In genomic region chr7:6194129-6194528, GRCm38 (mm10) we compare ENCODE assay signal across 9 mouse cellular contexts. TPM values are rescaled to one million over a fixed set of nuclear protein-coding genes. Genes with fewer than 3 reads are reported as not detected.
DNase-seq lines count a peak whose midpoint lies in the region; ATAC-seq and TF ChIP-seq lines count a peak whose summit lies in the region.
"Had no signal": no experiment of that assay in that cellular context is flagged by ENCODE, and none has a peak within 500 bp of the region (broad histone marks: within the 10 kb centered on the region; RNA-seq: fewer than 3 reads in every experiment).

No protein-coding gene starts in this region.

- H3K36me3 ChIP-seq in forebrain, embryonic 15.5 days = peaks cover 18% of the 10 kb centered on the region
- H3K36me3 ChIP-seq in hindbrain, postnatal 0 days (ENCODE audit: insufficient read depth, low read length) = peaks cover 5% of the 10 kb centered on the region; the same call in 1 of the 2 replicates
- H3K36me3 ChIP-seq in liver, adult 2 months (ENCODE audit: control insufficient read depth, insufficient read depth, low read length) = no peaks in the 10 kb centered on the region; the same call in 1 of the 2 replicates
- peaks cover 11% of the 10 kb centered on the region for H3K36me3 ChIP-seq in midbrain, postnatal 0 days (ENCODE audit: insufficient read depth, low read length)
- H3K36me3 ChIP-seq in stomach, embryonic 14.5 days (ENCODE audit: control insufficient read depth, insufficient read depth, low read length) = peaks cover 9% of the 10 kb centered on the region

- no peak for TF ChIP-seq POLR2A in liver, adult 2 months (IDR thresholded peaks at IDR 0.05; ENCODE audit: extremely low read depth, insufficient read depth, low read length)

- peak; percentile 50 for DNase-seq in right cerebral cortex, adult 18-20 months
- DNase-seq in right cerebral cortex, postnatal 36 days (ENCODE audit: low spot score in 2 of 2) = no peak
- peak; percentile 56 for DNase-seq in cerebellum, adult 11-12 months
- DNase-seq in hindbrain, postnatal 0 days (ENCODE audit: low spot score) = peak; percentile 74
- DNase-seq in liver, adult 2 months (ENCODE audit: extremely low read depth, low read depth, low spot score) = no peak
- DNase-seq in midbrain, postnatal 0 days (ENCODE audit: low spot score) = peak; percentile 70

- 17% methylated on average over 5 of the region's 5 CpGs for WGBS in forebrain, embryonic 15.5 days
- WGBS in hindbrain, postnatal 0 days = 13% methylated on average over 5 of the region's 5 CpGs
- WGBS in liver, adult 2 months = 23% methylated on average over 5 of the region's 5 CpGs
- 16% methylated on average over 5 of the region's 5 CpGs for WGBS in midbrain, postnatal 0 days
- 13% methylated on average over 5 of the region's 5 CpGs for WGBS in stomach, embryonic 14.5 days

- no peaks in the 10 kb centered on the region for H3K79me2 ChIP-seq in liver, adult 2 months (ENCODE audit: control insufficient read depth, insufficient read depth, low read length)

- no peak overlapping the region for H3K4me3 ChIP-seq in forebrain, embryonic 15.5 days
- no peak overlapping the region for H3K4me3 ChIP-seq in hindbrain, postnatal 0 days (ENCODE audit: low read length)
- H3K4me3 ChIP-seq in liver, adult 2 months (ENCODE audit: insufficient read depth, low read depth, low read length) = no peak overlapping the region
- no peak overlapping the region for H3K4me3 ChIP-seq in midbrain, postnatal 0 days (ENCODE audit: low read depth, low read length)
- H3K4me3 ChIP-seq in stomach, embryonic 14.5 days (ENCODE audit: low read depth, low read length) = no peak overlapping the region
- H3K4me3 ChIP-seq: erythroblast, embryonic 14.5 days had no signal

- ATAC-seq in forebrain, embryonic 15.5 days (replicated peaks) = peak; percentile 71
- ATAC-seq in hindbrain, postnatal 0 days = peak; percentile 83
- peak; percentile 77 for ATAC-seq in midbrain, postnatal 0 days (ENCODE audit: low FRiP score)
- ATAC-seq in stomach, embryonic 14.5 days (ENCODE audit: insufficient number of reproducible peaks, insufficient read depth, low FRiP score, low read depth) = peak; percentile 68; the same call in 1 of the 2 replicates

- H3K27me3 ChIP-seq in forebrain, embryonic 15.5 days = no peaks in the 10 kb centered on the region
- no peaks in the 10 kb centered on the region for H3K27me3 ChIP-seq in hindbrain, postnatal 0 days (ENCODE audit: insufficient read depth, low read length)
- H3K27me3 ChIP-seq in liver, adult 2 months (ENCODE audit: control insufficient read depth, insufficient read depth, low read length) = no peaks in the 10 kb centered on the region; the same call in 1 of the 2 replicates
- H3K27me3 ChIP-seq in midbrain, postnatal 0 days (ENCODE audit: insufficient read depth, low read length) = no peaks in the 10 kb centered on the region
- H3K27me3 ChIP-seq in stomach, embryonic 14.5 days (ENCODE audit: control insufficient read depth, insufficient read depth, low read length) = no peaks in the 10 kb centered on the region

- no peak overlapping the region for H3K4me2 ChIP-seq in forebrain, embryonic 15.5 days (replicated peaks)
- H3K4me2 ChIP-seq in hindbrain, postnatal 0 days (ENCODE audit: low read depth, low read length) = no peak overlapping the region
- H3K4me2 ChIP-seq in midbrain, postnatal 0 days (ENCODE audit: low read depth, low read length, poor library complexity, severe bottlenecking) = no peak overlapping the region
- no peak overlapping the region for H3K4me2 ChIP-seq in stomach, embryonic 14.5 days (replicated peaks; ENCODE audit: low read depth, low read length)

- no peaks in the 10 kb centered on the region for H3K4me1 ChIP-seq in forebrain, embryonic 15.5 days
- no peaks in the 10 kb centered on the region for H3K4me1 ChIP-seq in hindbrain, postnatal 0 days (ENCODE audit: insufficient read depth, low read length)
- no peaks in the 10 kb centered on the region; the same call in 1 of the 2 replicates for H3K4me1 ChIP-seq in liver, adult 2 months (ENCODE audit: control insufficient read depth, insufficient read depth, low read length)
- no peaks in the 10 kb centered on the region for H3K4me1 ChIP-seq in midbrain, postnatal 0 days (ENCODE audit: insufficient read depth, low read length)
- H3K4me1 ChIP-seq in stomach, embryonic 14.5 days (ENCODE audit: control insufficient read depth, insufficient read depth, low read length) = no peaks in the 10 kb centered on the region

- TF ChIP-seq CTCF in hindbrain, postnatal 0 days (IDR thresholded peaks at IDR 0.05; ENCODE audit: low read depth) = peak; percentile 90
- peak; percentile 97 for TF ChIP-seq CTCF in liver, adult 2 months (IDR thresholded peaks at IDR 0.05; ENCODE audit: low read depth, low read length)
- TF ChIP-seq CTCF in midbrain, postnatal 0 days (IDR thresholded peaks at IDR 0.05) = peak; percentile 85

- no peaks in the 10 kb centered on the region for H3K9me3 ChIP-seq in forebrain, embryonic 15.5 days
- H3K9me3 ChIP-seq in hindbrain, postnatal 0 days (ENCODE audit: low read length) = no peaks in the 10 kb centered on the region
- no peaks in the 10 kb centered on the region for H3K9me3 ChIP-seq in midbrain, postnatal 0 days (ENCODE audit: low read length)
- no peaks in the 10 kb centered on the region for H3K9me3 ChIP-seq in stomach, embryonic 14.5 days (ENCODE audit: control insufficient read depth, low read depth, low read length)

- H3K9ac ChIP-seq in forebrain, embryonic 15.5 days (replicated peaks) = no peak overlapping the region
- no peak overlapping the region for H3K9ac ChIP-seq in hindbrain, postnatal 0 days (replicated peaks; ENCODE audit: low read length)
- H3K9ac ChIP-seq in liver, adult 2 months (ENCODE audit: low read depth, low read length) = no peak overlapping the region
- no peak overlapping the region for H3K9ac ChIP-seq in midbrain, postnatal 0 days (replicated peaks; ENCODE audit: low read length, poor library complexity, severe bottlenecking)
- no peak overlapping the region for H3K9ac ChIP-seq in stomach, embryonic 14.5 days (replicated peaks; ENCODE audit: low read depth, low read length)

- no peak overlapping the region for H3K27ac ChIP-seq in forebrain, embryonic 15.5 days (replicated peaks)
- no peak overlapping the region for H3K27ac ChIP-seq in hindbrain, postnatal 0 days
- H3K27ac ChIP-seq in liver, adult 2 months (replicated peaks; ENCODE audit: insufficient read depth, low read depth, low read length) = no peak overlapping the region
- no peak overlapping the region for H3K27ac ChIP-seq in midbrain, postnatal 0 days (ENCODE audit: low read depth, low read length)
- no peak overlapping the region for H3K27ac ChIP-seq in stomach, embryonic 14.5 days (ENCODE audit: low read length)

RNA-seq across cellular contexts. Expression of gene Galp, which starts 2.8 kb away (rescaled TPM):
- polyA plus RNA-seq in forebrain, embryonic 15.5 days (2015; fragmentation: Nextera tagmentation; extraction: Ambion mirVana) = not detected in 2 replicates
- not detected in 2 replicates for total RNA-seq in hindbrain, postnatal 0 days (2014; rRNA removed)
- polyA plus RNA-seq in hindbrain, postnatal 0 days (2015; fragmentation: Nextera tagmentation; extraction: Ambion mirVana) = not detected in 2 replicates
- not detected in 2 replicates for total RNA-seq in liver, adult 2 months (2014; rRNA removed)
- not detected in 2 replicates for polyA plus RNA-seq in liver, adult 2 months (2012; rRNA removed)
- not detected in 2 replicates for total RNA-seq in midbrain, postnatal 0 days (2014; rRNA removed)
- polyA plus RNA-seq in midbrain, postnatal 0 days (2015; fragmentation: Nextera tagmentation; extraction: Ambion mirVana) = not detected in 2 replicates
- not detected in 2 replicates for polyA plus RNA-seq in stomach, embryonic 14.5 days (2014; fragmentation: Nextera tagmentation; extraction: Ambion mirVana)
- polyA plus RNA-seq: erythroblast, embryonic 14.5 days had no signal

RNA-seq across cellular contexts. Expression of gene Zfp444, which starts 22.1 kb away (rescaled TPM):
- 111 and 112 TPM in 2 replicates for polyA plus RNA-seq in forebrain, embryonic 15.5 days (2015; fragmentation: Nextera tagmentation; extraction: Ambion mirVana)
- 84.3 and 105 TPM in 2 replicates for total RNA-seq in hindbrain, postnatal 0 days (2014; rRNA removed)
- polyA plus RNA-seq in hindbrain, postnatal 0 days (2015; fragmentation: Nextera tagmentation; extraction: Ambion mirVana) = 69.2 and 70.5 TPM in 2 replicates
- total RNA-seq in liver, adult 2 months (2014; rRNA removed) = 11.0 and 17.5 TPM in 2 replicates
- 23.9 and 29.7 TPM in 2 replicates for polyA plus RNA-seq in liver, adult 2 months (2012; rRNA removed)
- 86.4 and 92.4 TPM in 2 replicates for total RNA-seq in midbrain, postnatal 0 days (2014; rRNA removed)
- polyA plus RNA-seq in midbrain, postnatal 0 days (2015; fragmentation: Nextera tagmentation; extraction: Ambion mirVana) = 78.6 and 85.2 TPM in 2 replicates
- polyA plus RNA-seq in stomach, embryonic 14.5 days (2014; fragmentation: Nextera tagmentation; extraction: Ambion mirVana) = 43.5 and 52.4 TPM in 2 replicates

RNA-seq across cellular contexts. Expression of gene Zscan5b, which starts 27.9 kb away (rescaled TPM):
- polyA plus RNA-seq in forebrain, embryonic 15.5 days (2015; fragmentation: Nextera tagmentation; extraction: Ambion mirVana) = not detected in 2 replicates
- not detected in 2 replicates for total RNA-seq in hindbrain, postnatal 0 days (2014; rRNA removed)
- polyA plus RNA-seq in hindbrain, postnatal 0 days (2015; fragmentation: Nextera tagmentation; extraction: Ambion mirVana) = not detected in 2 replicates
- total RNA-seq in liver, adult 2 months (2014; rRNA removed) = not detected in 2 replicates
- polyA plus RNA-seq in liver, adult 2 months (2012; rRNA removed) = not detected in 2 replicates
- total RNA-seq in midbrain, postnatal 0 days (2014; rRNA removed) = not detected in 2 replicates
- polyA plus RNA-seq in midbrain, postnatal 0 days (2015; fragmentation: Nextera tagmentation; extraction: Ambion mirVana) = not detected in 2 replicates
- polyA plus RNA-seq in stomach, embryonic 14.5 days (2014; fragmentation: Nextera tagmentation; extraction: Ambion mirVana) = not detected in 2 replicates
- polyA plus RNA-seq: erythroblast, embryonic 14.5 days had no signal

RNA-seq across cellular contexts. Expression of gene Zfp787, which starts 38.3 kb away (rescaled TPM):
- 23.7 and 25.5 TPM in 2 replicates for polyA plus RNA-seq in forebrain, embryonic 15.5 days (2015; fragmentation: Nextera tagmentation; extraction: Ambion mirVana)
- total RNA-seq in hindbrain, postnatal 0 days (2014; rRNA removed) = 71.0 and 85.9 TPM in 2 replicates
- 53.9 and 61.4 TPM in 2 replicates for polyA plus RNA-seq in hindbrain, postnatal 0 days (2015; fragmentation: Nextera tagmentation; extraction: Ambion mirVana)
- 33.7 and 36.8 TPM in 2 replicates for total RNA-seq in liver, adult 2 months (2014; rRNA removed)
- polyA plus RNA-seq in liver, adult 2 months (2012; rRNA removed) = 46.0 and 51.7 TPM in 2 replicates
- 65.8 and 66.7 TPM in 2 replicates for total RNA-seq in midbrain, postnatal 0 days (2014; rRNA removed)
- polyA plus RNA-seq in midbrain, postnatal 0 days (2015; fragmentation: Nextera tagmentation; extraction: Ambion mirVana) = 53.8 and 61.5 TPM in 2 replicates
- polyA plus RNA-seq in stomach, embryonic 14.5 days (2014; fragmentation: Nextera tagmentation; extraction: Ambion mirVana) = 14.6 and 18.1 TPM in 2 replicates

RNA-seq across cellular contexts. Expression of gene Epp13, which starts 58.4 kb away (rescaled TPM):
- 0.38 TPM in 1 of 2 replicates, not detected in the other for polyA plus RNA-seq in forebrain, embryonic 15.5 days (2015; fragmentation: Nextera tagmentation; extraction: Ambion mirVana)
- total RNA-seq in hindbrain, postnatal 0 days (2014; rRNA removed) = not detected in 2 replicates
- polyA plus RNA-seq in hindbrain, postnatal 0 days (2015; fragmentation: Nextera tagmentation; extraction: Ambion mirVana) = 0.59 and 0.62 TPM in 2 replicates
- total RNA-seq in liver, adult 2 months (2014; rRNA removed) = not detected in 2 replicates
- not detected in 2 replicates for polyA plus RNA-seq in liver, adult 2 months (2012; rRNA removed)
- total RNA-seq in midbrain, postnatal 0 days (2014; rRNA removed) = not detected in 2 replicates
- 0.39 TPM in 1 of 2 replicates, not detected in the other for polyA plus RNA-seq in midbrain, postnatal 0 days (2015; fragmentation: Nextera tagmentation; extraction: Ambion mirVana)
- not detected in 2 replicates for polyA plus RNA-seq in stomach, embryonic 14.5 days (2014; fragmentation: Nextera tagmentation; extraction: Ambion mirVana)
- polyA plus RNA-seq: erythroblast, embryonic 14.5 days had no signal

Comparison
In these comparisons a context has a peak if more than half of its experiments do, and no peak if none do; other contexts are left out.
1. DNase-seq: peak in right cerebral cortex, adult 18-20 months (single experiment), cerebellum, adult 11-12 months (single experiment), hindbrain, postnatal 0 days (single experiment) and midbrain, postnatal 0 days (single experiment); none in right cerebral cortex, postnatal 36 days (0 of 2) and liver, adult 2 months (single experiment).
2. Peak in every context shown above with its lines, with median percentiles within 50 percentile points of each other: ATAC-seq and CTCF ChIP-seq.